Mouse (Mus musculus) liver, embryonic 16.5 days (tissue): ENCODE results near the gene Smtn. TPM values are rescaled to one million over a fixed set of nuclear protein-coding genes. Genes with fewer than 3 reads are reported as not detected.
A peak's percentile ranks its signal among the peaks of the same experiment; 100 is the strongest.

Source experiments
- ATAC-seq: fragments of 200-750 bp; cut with Nextera tagmentation; 2 replicates; pipeline ENCODE4 v1.8.0; 2017; ENCODE audit warnings: low read depth, mild to moderate bottlenecking, moderate number of reproducible peaks, moderate library complexity
- H3K27ac ChIP-seq: fragments of 300-500 bp; sonication (generic); 2 replicates; pipeline ENCODE4 v1.5.1; 2014; ENCODE audit warnings: mild to moderate bottlenecking, low read length
- H3K27me3 ChIP-seq: fragments of 300-500 bp; sonication (generic); 2 replicates; pipeline ENCODE4 v1.6.1; 2014; ENCODE audit warnings: low read depth, low read length, mixed read lengths; ENCODE audit not compliant: control insufficient read depth, insufficient read depth
- H3K36me3 ChIP-seq: fragments of 300-500 bp; sonication (generic); 2 replicates; pipeline ENCODE4 v1.6.1; 2014; ENCODE audit warnings: mild to moderate bottlenecking; ENCODE audit not compliant: control insufficient read depth, insufficient read depth
- H3K4me1 ChIP-seq: fragments of 300-500 bp; sonication (generic); 2 replicates; pipeline ENCODE4 v1.6.1; 2014; ENCODE audit warnings: low read depth, low read length, mixed read lengths; ENCODE audit not compliant: control insufficient read depth
- H3K4me2 ChIP-seq: fragments of 300-500 bp; sonication (generic); 2 replicates; pipeline ENCODE4 v1.6.1; 2014; ENCODE audit warnings: low read depth, low read length, mixed read lengths
- H3K4me3 ChIP-seq: fragments of 300-500 bp; sonication (generic); 2 replicates; pipeline ENCODE4 v1.5.1; 2014; ENCODE audit warnings: low read depth, mild to moderate bottlenecking, low read length
- H3K9ac ChIP-seq: fragments of 300-500 bp; sonication (generic); 2 replicates; pipeline ENCODE4 v1.6.1; 2014; ENCODE audit warnings: low read depth, low read length
- H3K9me3 ChIP-seq: fragments of 300-500 bp; sonication (generic); replicated peaks from 2 replicates; pipeline ENCODE4 v1.6.1; 2016; ENCODE audit warnings: low read length; ENCODE audit not compliant: control insufficient read depth
- WGBS: fragments of 180-500 bp; shearing (Covaris S2); extraction: QIAGEN DNeasy Blood & Tissue Kit; methylation state at CpG from one replicate; pipeline ENCODE4 v1.1.7; 2014; ENCODE audit not compliant: insufficient replicate concordance; 5-methylcytosine and 5-hydroxymethylcytosine counted together
- polyA plus RNA-seq: library from polyadenylated mRNA; unstranded; fragments of >200 nt; fragmentation: Nextera tagmentation; extraction: Ambion mirVana; gene quantifications from 2 replicates; pipeline ENCODE4 v1.2.1, GENCODE M21; 2015

Smtn gene
- polyA plus RNA-seq, 1 experiment from 2014 or later, result 16.7 TPM

DNA sequence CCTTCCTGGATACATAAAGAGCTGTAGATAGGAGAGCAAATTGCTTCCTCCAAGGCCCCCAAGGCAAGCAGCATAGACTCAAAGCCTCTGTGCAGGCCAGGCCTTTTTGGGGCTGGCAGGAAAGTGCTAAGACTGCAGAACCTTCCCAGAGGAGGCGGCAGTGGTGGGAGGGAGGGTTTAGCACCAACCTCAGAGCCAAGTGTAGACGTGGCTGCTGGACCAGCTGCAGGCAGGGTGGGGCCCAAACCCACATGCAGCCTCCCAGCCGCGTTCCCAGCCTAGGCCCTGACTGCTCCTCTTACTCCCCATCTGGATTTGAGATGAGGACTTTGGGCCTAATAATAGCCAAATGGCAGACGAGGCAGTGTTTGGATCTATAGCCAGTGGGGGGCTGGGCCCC, 2.6 kb upstream of the Smtn start:
- no peaks in the 10 kb centered on the region for H3K36me3 ChIP-seq
- H3K4me1 ChIP-seq, result peaks cover 11% of the 10 kb centered on the region
- 36% methylated on average over 5 of the region's 5 CpGs for WGBS
- H3K27me3 ChIP-seq, result no peaks in the 10 kb centered on the region
- no peak overlapping the region for H3K4me3 ChIP-seq
- no peak for ATAC-seq
- H3K9me3 ChIP-seq, result no peaks in the 10 kb centered on the region
- no peak overlapping the region for H3K9ac ChIP-seq
- H3K27ac ChIP-seq, result no peak overlapping the region
- H3K4me2 ChIP-seq, result no peak overlapping the region

- WGBS, result 58% methylated on average over 3 of the region's 3 CpGs
- H3K9ac ChIP-seq, result no peak overlapping the region
- no peak for ATAC-seq
Measured at GRCm38 (mm10) chr11:3541932-3542331, 1.5 kb upstream of the Smtn start.

DNA sequence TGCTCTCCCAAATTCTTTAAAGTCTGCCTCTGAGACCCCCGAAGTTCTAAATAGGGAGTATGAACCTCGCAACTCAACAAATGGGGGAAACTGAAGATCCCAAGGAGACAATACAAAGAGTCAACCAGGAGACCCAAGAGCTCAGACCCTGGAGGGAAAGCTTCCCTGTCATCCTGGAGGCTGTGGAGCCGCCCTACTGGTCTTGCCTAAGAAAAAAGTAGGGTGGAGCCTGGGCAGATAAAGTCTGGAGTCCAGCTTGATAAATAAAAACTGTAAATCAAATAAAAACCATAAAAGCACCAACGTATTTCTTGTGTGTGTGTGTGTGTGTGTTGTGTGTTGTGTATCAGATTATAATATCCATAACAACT, 601 bp downstream of the Smtn start:
- Histone ChIP-seq H3K27ac (no peak overlapping the region; the same call in 1 of the 2 replicates), H3K36me3 (no peaks in the 10 kb centered on the region), H3K4me2 (peak overlapping the region; percentile 77), H3K4me3 (peak overlapping the region; percentile 67), H3K4me1 (peaks cover 31% of the 10 kb centered on the region), H3K9ac (peak overlapping the region; percentile 50), H3K27me3 (no peaks in the 10 kb centered on the region), H3K9me3 (no peaks in the 10 kb centered on the region)
- ATAC-seq, result no peak
- WGBS, result 37% methylated on average over 4 of the region's 4 CpGs

More at GRCm38 (mm10) chr11:3541932-3542331, 1.5 kb upstream of the Smtn start:
- H3K4me3 ChIP-seq, result no peak overlapping the region
- H3K27me3 ChIP-seq, result no peaks in the 10 kb centered on the region
- H3K4me2 ChIP-seq, result no peak overlapping the region
- no peaks in the 10 kb centered on the region for H3K36me3 ChIP-seq
- H3K27ac ChIP-seq, result no peak overlapping the region
- H3K4me1 ChIP-seq, result peaks cover 15% of the 10 kb centered on the region
- H3K9me3 ChIP-seq, result no peaks in the 10 kb centered on the region

- no peaks in the 10 kb centered on the region for H3K9me3 ChIP-seq
- H3K4me2 ChIP-seq, result peak overlapping the region; percentile 77
- H3K27me3 ChIP-seq, result no peaks in the 10 kb centered on the region
- ATAC-seq, result peak; percentile 86
- peaks cover 32% of the 10 kb centered on the region for H3K4me1 ChIP-seq
- 3% methylated on average over 33 of the region's 33 CpGs for WGBS
- peak overlapping the region; percentile 10; the same call in 1 of the 2 replicates for H3K27ac ChIP-seq
- peak overlapping the region; percentile 69 for H3K9ac ChIP-seq
- H3K36me3 ChIP-seq, result no peaks in the 10 kb centered on the region
- peak overlapping the region; percentile 67 for H3K4me3 ChIP-seq
Measured at GRCm38 (mm10) chr11:3539111-3539825, 1.1 kb downstream of the Smtn start.

DNA sequence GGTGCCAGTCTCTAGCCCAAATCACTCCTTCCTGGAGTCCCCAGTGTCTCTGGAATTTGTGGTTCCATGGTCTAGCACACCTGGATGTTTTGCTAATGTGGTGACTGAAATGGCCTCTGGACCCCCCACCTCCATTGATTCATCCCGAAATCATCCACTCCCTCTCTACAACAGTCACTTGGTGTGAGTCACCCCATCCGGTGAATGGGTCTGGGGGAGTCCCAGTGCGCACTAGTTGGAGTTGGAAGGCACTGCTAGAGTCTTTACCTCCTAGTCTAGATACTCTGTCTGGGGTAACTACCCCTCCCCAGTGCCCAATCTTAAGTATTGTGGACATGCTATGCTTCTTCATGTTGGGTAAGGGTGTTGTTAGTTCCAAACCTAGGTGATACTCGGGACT, 2.1 kb downstream of the Smtn start:
- H3K4me3 ChIP-seq, result peak overlapping the region; percentile 67
- H3K27ac ChIP-seq, result no peak overlapping the region
- no peaks in the 10 kb centered on the region for H3K9me3 ChIP-seq
- peaks cover 32% of the 10 kb centered on the region for H3K4me1 ChIP-seq
- ATAC-seq, result no peak
- H3K36me3 ChIP-seq, result no peaks in the 10 kb centered on the region
- H3K9ac ChIP-seq, result peak overlapping the region; percentile 69
- peak overlapping the region; percentile 77 for H3K4me2 ChIP-seq
- WGBS, result 50% methylated on average over 4 of the region's 4 CpGs
- no peaks in the 10 kb centered on the region for H3K27me3 ChIP-seq

GRCm38 (mm10) chr11:3537711-3538110, 2.7 kb downstream of the Smtn start:
- Histone ChIP-seq H3K4me2 (peak overlapping the region; percentile 77), H3K9me3 (no peaks in the 10 kb centered on the region), H3K9ac (peak overlapping the region; percentile 69; the same call in 1 of the 2 replicates), H3K4me3 (peak overlapping the region; percentile 67), H3K27me3 (no peaks in the 10 kb centered on the region), H3K4me1 (peaks cover 32% of the 10 kb centered on the region), H3K36me3 (no peaks in the 10 kb centered on the region), H3K27ac (no peak overlapping the region)
- WGBS, result 64% methylated on average over 3 of the region's 3 CpGs
- ATAC-seq, result no peak

DNA sequence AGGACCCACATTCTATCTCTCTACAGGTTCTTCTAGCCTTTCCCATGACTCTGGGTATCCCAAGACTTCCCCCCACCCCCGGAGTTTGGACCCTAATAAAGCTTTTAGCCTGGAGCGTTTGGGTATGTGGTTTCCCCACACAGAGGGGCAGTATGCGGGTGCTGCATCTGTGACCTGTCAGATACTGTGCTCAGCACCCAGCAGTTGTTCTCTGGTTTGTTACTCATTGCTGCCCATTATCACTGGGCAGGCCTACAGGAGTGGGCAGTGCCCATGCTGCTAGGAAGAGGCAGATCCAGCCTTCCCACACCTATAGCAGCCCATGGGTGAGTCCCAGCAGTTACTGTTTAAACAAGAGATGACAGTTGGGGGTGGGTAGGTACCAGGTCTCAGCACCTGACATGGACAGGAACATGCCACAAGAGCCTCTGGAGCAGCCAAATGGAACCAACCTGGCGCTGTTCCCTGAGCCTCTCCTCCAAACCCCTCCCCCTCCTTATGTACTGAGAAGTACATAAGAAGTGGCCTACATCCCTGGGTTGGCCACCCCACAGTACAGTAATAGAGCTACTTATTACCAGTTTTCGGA, 3.6 kb downstream of the Smtn start:
- Histone ChIP-seq H3K4me2 (no peak overlapping the region), H3K4me3 (no peak overlapping the region)
- ATAC-seq, result no peak

DNA sequence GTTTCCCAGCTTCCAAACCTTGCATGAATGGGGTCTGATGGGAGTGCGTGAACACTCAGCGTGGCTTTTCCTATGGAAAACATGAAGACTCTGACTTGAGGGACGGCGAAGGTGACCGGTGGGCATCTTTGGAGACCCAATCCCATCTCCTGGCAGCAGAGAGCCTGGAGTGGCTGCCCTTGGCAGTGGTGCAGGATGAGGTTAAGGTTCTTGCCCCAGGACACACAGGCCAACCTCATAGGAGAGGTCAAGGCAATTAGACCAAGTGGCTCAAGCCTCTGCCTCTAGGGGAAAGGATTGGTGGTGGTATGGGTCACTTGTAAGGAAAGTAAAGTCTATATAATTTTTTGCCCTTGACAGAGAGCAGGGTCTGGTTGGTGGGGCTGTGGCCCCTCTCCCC, 4.3 kb downstream of the Smtn start:
- no peaks in the 10 kb centered on the region for H3K9me3 ChIP-seq
- H3K27me3 ChIP-seq, result no peaks in the 10 kb centered on the region
- peak overlapping the region; percentile 76 for H3K27ac ChIP-seq
- H3K9ac ChIP-seq, result peak overlapping the region; percentile 58
- ATAC-seq, result no peak
- H3K4me3 ChIP-seq, result peak overlapping the region; percentile 61
- WGBS, result 33% methylated on average over 5 of the region's 5 CpGs
- H3K36me3 ChIP-seq, result no peaks in the 10 kb centered on the region; the same call in 1 of the 2 replicates
- H3K4me1 ChIP-seq, result peaks cover 32% of the 10 kb centered on the region
- peak overlapping the region; percentile 77 for H3K4me2 ChIP-seq

More for the DNA sequence above, 3.6 kb downstream of the Smtn start:
- Histone ChIP-seq H3K9ac (no peak overlapping the region), H3K9me3 (no peaks in the 10 kb centered on the region), H3K4me1 (peaks cover 32% of the 10 kb centered on the region), H3K27me3 (no peaks in the 10 kb centered on the region), H3K36me3 (no peaks in the 10 kb centered on the region), H3K27ac (no peak overlapping the region)
- WGBS, result 73% methylated on average over 5 of the region's 5 CpGs

- peaks cover 32% of the 10 kb centered on the region for H3K4me1 ChIP-seq
- H3K4me2 ChIP-seq, result peak overlapping the region; percentile 77
- peak overlapping the region; percentile 61 for H3K4me3 ChIP-seq
- H3K9me3 ChIP-seq, result no peaks in the 10 kb centered on the region
- peak overlapping the region; percentile 58 for H3K9ac ChIP-seq
- under 1% methylated on average over 36 of the region's 36 CpGs for WGBS
- ATAC-seq, result peak; percentile 71
- peak overlapping the region; percentile 76 for H3K27ac ChIP-seq
- no peaks in the 10 kb centered on the region for H3K27me3 ChIP-seq
- no peaks in the 10 kb centered on the region; the same call in 1 of the 2 replicates for H3K36me3 ChIP-seq
Measured at GRCm38 (mm10) chr11:3535406-3535986, 4.9 kb downstream of the Smtn start.
